Mouse (Mus musculus) spleen, postnatal 4 days (tissue): ENCODE results near the gene Abtb2.

Experiments
- DNase-seq, 2 experiments: peaks; one replicate each; pipeline ENCODE4 v3.0.0; 2022; ENCODE audit warnings: low spot score in 2 of 2

Gene Abtb2

GRCm38 (mm10) chr2:103615028-103615427, 48.9 kb downstream of the Abtb2 start:
- no peak for DNase-seq

GRCm38 (mm10) chr2:103618407-103618806, 52.3 kb downstream of the Abtb2 start:
- DNase-seq: no peak

- DNase-seq: no peak
Measured at GRCm38 (mm10) chr2:103622950-103623349, 56.8 kb downstream of the Abtb2 start.

GRCm38 (mm10) chr2:103625349-103625932, 59.3 kb downstream of the Abtb2 start:
- DNase-seq: no peak

GRCm38 (mm10) chr2:103627101-103627500, 61.0 kb downstream of the Abtb2 start:
- no peak for DNase-seq

GRCm38 (mm10) chr2:103629956-103630355, 63.8 kb downstream of the Abtb2 start:
- DNase-seq: no peak

GRCm38 (mm10) chr2:103631293-103631717, 65.2 kb downstream of the Abtb2 start:
- no peak for DNase-seq

GRCm38 (mm10) chr2:103632136-103632925, 66.2 kb downstream of the Abtb2 start:
- DNase-seq: no peak

GRCm38 (mm10) chr2:103632926-103633250, 66.8 kb downstream of the Abtb2 start:
- DNase-seq: no peak

- DNase-seq: no peak
Measured at GRCm38 (mm10) chr2:103635731-103636487, 69.8 kb downstream of the Abtb2 start.

- DNase-seq: no peak
Measured at GRCm38 (mm10) chr2:103637385-103637784, 71.3 kb downstream of the Abtb2 start.

- no peak for DNase-seq
Measured at GRCm38 (mm10) chr2:103637943-103638342, 71.8 kb downstream of the Abtb2 start.

- DNase-seq: no peak
Measured at GRCm38 (mm10) chr2:103639701-103640100, 73.6 kb downstream of the Abtb2 start.

GRCm38 (mm10) chr2:103640861-103641260, 74.8 kb downstream of the Abtb2 start:
- no peak for DNase-seq

- DNase-seq: no peak
Measured at GRCm38 (mm10) chr2:103643584-103644211, 77.6 kb downstream of the Abtb2 start.

GRCm38 (mm10) chr2:103644418-103644817, 78.3 kb downstream of the Abtb2 start:
- DNase-seq: no peak

GRCm38 (mm10) chr2:103650314-103650879, 84.3 kb downstream of the Abtb2 start:
- no peak for DNase-seq

GRCm38 (mm10) chr2:103652121-103652520, 86.0 kb downstream of the Abtb2 start:
- DNase-seq: no peak

- DNase-seq: no peak
Measured at GRCm38 (mm10) chr2:103655037-103655436, 88.9 kb downstream of the Abtb2 start.

- no peak for DNase-seq
Measured at GRCm38 (mm10) chr2:103656028-103656427, 89.9 kb downstream of the Abtb2 start.

- DNase-seq: no peak
Measured at GRCm38 (mm10) chr2:103659167-103659566, 93.1 kb downstream of the Abtb2 start.
